Mouse (Mus musculus): ENCODE measurements around the gene Ccdc70. TPM values are rescaled to one million over a fixed set of nuclear protein-coding genes. Genes with fewer than 3 reads are reported as not detected.
"Not testable (repeated sequence)": the region's sequence is repeated elsewhere in the genome, so short reads cannot be mapped to it uniquely, and the experiment has no call there.

Ccdc70 gene
- polyA plus RNA-seq (2016; fragmentation: Nextera tagmentation; extraction: Ambion mirVana), result not detected in 2 replicates

DNA sequence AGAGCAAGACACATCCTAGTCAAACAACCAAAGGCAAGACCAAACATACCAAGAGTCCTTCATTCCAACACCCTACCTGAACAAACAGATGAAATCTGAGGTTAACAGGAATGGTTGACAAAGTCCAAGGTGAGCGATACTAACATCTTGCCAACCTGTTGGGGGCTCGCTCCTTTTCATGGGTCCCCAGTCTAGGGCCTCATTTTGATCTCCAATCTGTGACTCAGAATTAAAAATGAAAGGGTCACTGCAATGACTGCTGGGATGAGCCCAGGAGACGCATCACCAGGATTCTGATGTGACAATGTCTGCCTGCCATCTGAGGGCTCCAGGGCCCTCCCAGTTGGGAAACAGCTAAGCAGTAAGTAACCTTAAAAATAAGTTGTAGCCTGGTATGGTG lies at the start of gene Ccdc70:
TSS of gene Ccdc70 (plus strand) at position 301 of the 400 bp plus-strand sequence.
- H3K4me3 ChIP-seq, result no peak within 1 kb of the TSS
- no peak within 1 kb of the TSS for H3K4me2 ChIP-seq (replicated peaks)
- H3K9me3 ChIP-seq, result no peaks in the 10 kb centered on the region
- H3K36me3 ChIP-seq, result no peaks in the 10 kb centered on the region
- WGBS, result 94% methylated on average over 3 of the region's 3 CpGs
- no peak within 1 kb of the TSS for H3K9ac ChIP-seq (replicated peaks)
- no peak for ATAC-seq (ENCODE audit: low FRiP score, low read depth)
- H3K27ac ChIP-seq (replicated peaks), result no peak within 1 kb of the TSS
- no peaks in the 10 kb centered on the region for H3K27me3 ChIP-seq
- no peaks in the 10 kb centered on the region for H3K4me1 ChIP-seq

DNA sequence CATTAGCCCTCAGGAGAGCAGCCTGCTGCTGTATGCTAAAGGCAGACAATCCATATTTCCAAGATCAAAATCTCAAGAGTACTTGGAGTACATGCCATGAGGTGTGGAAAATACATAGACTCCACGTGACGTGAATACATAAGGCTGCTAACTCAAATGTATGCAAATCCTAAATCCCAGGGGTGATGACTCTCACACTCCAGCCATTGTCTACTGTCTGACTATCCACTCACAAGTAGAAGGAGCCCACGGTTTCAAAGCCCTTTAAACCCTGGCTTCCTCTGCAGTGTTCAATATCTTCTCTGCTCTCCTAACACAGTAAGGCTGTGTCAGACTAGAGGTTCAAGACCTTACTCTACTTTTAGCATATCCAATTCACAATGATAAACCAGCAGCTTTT lies 38.8 kb upstream of the Ccdc70 start:
- H3K27ac ChIP-seq (replicated peaks); H3K9ac ChIP-seq (replicated peaks); H3K27me3 ChIP-seq; H3K4me2 ChIP-seq (replicated peaks); H3K4me1 ChIP-seq; H3K4me3 ChIP-seq; H3K9me3 ChIP-seq; H3K36me3 ChIP-seq: not testable (repeated sequence)
- WGBS, result 56% methylated on average over 3 of the region's 3 CpGs
- peak; percentile 58 for ATAC-seq (ENCODE audit: low FRiP score, low read depth)

DNA sequence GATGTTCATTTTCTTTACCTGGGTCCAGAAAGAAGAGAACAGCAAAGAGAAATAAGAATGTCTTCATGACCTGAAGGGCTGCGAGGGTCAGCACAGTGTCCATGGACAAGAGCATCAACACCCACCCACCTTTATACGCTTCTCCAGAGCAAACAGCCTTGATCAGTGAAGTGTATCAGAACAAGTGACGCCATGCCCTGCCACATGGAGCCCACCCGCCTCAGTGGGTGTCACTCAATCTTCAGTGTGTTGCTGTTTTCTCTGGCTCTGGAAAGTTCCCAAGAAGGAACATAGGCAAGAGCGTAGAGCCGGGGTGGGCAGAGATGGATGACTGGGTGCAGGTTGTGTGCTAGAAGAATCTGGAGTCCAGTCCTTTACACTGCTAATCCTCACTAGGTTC lies 37.0 kb upstream of the Ccdc70 start, which contains the start of gene Defb15:
TSS of gene Defb15 (minus strand) at position 101 of the 400 bp plus-strand sequence.
- no peaks in the 10 kb centered on the region for H3K9me3 ChIP-seq
- no peaks in the 10 kb centered on the region for H3K4me1 ChIP-seq
- 89% methylated on average over 6 of the region's 6 CpGs for WGBS
- no peak within 1 kb of the TSS for H3K4me2 ChIP-seq (replicated peaks)
- H3K27ac ChIP-seq (replicated peaks), result no peak within 1 kb of the TSS
- no peaks in the 10 kb centered on the region for H3K36me3 ChIP-seq
- no peak within 1 kb of the TSS for H3K9ac ChIP-seq (replicated peaks)
- ATAC-seq (ENCODE audit: low FRiP score, low read depth), result no peak
- H3K4me3 ChIP-seq, result no peak within 1 kb of the TSS
- no peaks in the 10 kb centered on the region for H3K27me3 ChIP-seq

DNA sequence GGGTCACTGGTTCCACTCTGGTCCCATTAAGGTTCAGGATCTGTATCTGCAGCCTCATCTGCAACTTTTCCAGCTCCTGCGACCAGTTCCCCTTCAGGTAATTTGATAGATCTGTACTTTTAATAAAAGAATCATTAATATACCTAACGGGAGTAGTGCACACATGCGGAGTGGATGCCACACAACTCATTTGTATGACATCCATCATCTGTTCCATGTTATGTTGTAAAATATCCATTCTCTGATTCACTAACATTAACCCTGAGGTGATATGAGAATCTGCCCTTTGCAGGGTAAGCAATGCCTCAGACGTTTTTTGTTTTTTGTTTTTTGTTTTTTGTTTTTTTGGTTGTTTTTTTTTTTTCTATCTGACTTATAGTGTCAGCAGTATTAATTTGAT lies 31.5 kb upstream of the Ccdc70 start, which contains the start of gene Defb35:
TSS of gene Defb35 (plus strand) at position 301 of the 400 bp plus-strand sequence.
- not testable (repeated sequence) for H3K9ac ChIP-seq (replicated peaks); H3K27ac ChIP-seq (replicated peaks); ATAC-seq (ENCODE audit: low FRiP score, low read depth); H3K9me3 ChIP-seq; H3K4me2 ChIP-seq (replicated peaks); H3K4me3 ChIP-seq; H3K36me3 ChIP-seq; H3K4me1 ChIP-seq; H3K27me3 ChIP-seq
- 87% methylated on average over 4 of the region's 4 CpGs for WGBS

DNA sequence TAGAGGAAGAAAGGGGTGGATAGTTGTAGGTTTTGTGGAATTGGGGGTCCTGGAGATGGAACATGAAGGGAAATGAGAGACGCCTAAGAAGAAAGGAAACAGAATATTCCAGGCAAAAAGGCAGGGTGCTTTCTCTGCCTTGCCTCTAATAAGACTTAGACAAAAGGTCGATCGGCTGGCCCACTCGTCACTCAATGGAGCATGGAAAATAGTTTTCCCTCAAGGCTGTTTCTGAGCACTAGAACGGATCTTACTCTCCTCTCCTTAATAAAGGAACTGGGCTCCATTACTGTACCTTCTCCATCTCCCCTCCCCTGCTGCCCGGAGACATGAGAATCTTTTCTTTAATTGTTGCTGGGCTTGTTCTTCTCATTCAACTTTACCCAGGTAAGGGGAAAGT lies 23.1 kb upstream of the Ccdc70 start, which contains the start of gene Defb13:
TSS of gene Defb13 (plus strand) at position 301 of the 400 bp plus-strand sequence.
- no peaks in the 10 kb centered on the region for H3K9me3 ChIP-seq
- no peak within 1 kb of the TSS for H3K4me3 ChIP-seq
- H3K27me3 ChIP-seq, result no peaks in the 10 kb centered on the region
- no peak for ATAC-seq (ENCODE audit: low FRiP score, low read depth)
- no peak within 1 kb of the TSS for H3K9ac ChIP-seq (replicated peaks)
- H3K27ac ChIP-seq (replicated peaks), result no peak within 1 kb of the TSS
- no peak within 1 kb of the TSS for H3K4me2 ChIP-seq (replicated peaks)
- H3K4me1 ChIP-seq, result no peaks in the 10 kb centered on the region
- H3K36me3 ChIP-seq, result no peaks in the 10 kb centered on the region
- WGBS, result 87% methylated on average over 6 of the region's 6 CpGs

DNA sequence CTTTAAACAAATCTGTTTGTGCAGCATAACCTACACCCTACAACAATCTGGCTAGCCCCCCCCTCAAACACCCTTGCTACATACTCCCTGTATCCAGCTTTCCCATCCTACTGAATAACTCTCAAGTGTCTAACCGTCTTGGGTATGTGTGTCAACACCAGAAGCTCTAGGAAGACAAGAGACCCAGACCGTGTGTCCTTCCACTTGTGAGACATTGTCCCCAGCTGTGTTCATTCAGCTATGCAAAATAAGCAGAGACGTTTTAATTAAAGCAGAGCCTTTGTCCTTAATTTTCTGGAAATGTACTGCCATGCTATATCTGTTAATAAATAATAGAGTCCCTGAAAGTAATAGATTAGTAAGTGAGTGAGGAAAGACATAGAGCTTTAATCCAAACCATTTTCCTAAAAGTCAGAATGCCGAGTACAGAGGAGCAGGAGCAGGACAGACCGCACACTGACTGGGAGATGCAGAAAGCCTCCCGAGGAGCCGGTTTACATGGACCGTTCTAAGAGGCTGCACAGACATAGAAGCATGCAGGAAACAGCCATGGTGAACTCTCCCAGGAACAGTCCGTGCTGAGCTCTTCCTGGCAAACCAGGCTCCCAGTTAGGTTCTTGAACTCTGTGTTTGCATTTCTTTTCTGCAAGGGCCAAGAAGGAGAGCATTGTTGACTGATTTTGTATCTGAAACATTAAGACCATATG lies 22.1 kb upstream of the Ccdc70 start:
- 71% methylated on average over 9 of the region's 9 CpGs for WGBS
- no peak overlapping the region for H3K27ac ChIP-seq (replicated peaks)
- H3K27me3 ChIP-seq, result no peaks in the 10 kb centered on the region
- H3K4me1 ChIP-seq, result no peaks in the 10 kb centered on the region
- no peak overlapping the region for H3K4me2 ChIP-seq (replicated peaks)
- H3K9ac ChIP-seq (replicated peaks), result no peak overlapping the region
- H3K4me3 ChIP-seq, result no peak overlapping the region
- H3K36me3 ChIP-seq, result no peaks in the 10 kb centered on the region
- no peaks in the 10 kb centered on the region for H3K9me3 ChIP-seq
- ATAC-seq (ENCODE audit: low FRiP score, low read depth), result no peak

DNA sequence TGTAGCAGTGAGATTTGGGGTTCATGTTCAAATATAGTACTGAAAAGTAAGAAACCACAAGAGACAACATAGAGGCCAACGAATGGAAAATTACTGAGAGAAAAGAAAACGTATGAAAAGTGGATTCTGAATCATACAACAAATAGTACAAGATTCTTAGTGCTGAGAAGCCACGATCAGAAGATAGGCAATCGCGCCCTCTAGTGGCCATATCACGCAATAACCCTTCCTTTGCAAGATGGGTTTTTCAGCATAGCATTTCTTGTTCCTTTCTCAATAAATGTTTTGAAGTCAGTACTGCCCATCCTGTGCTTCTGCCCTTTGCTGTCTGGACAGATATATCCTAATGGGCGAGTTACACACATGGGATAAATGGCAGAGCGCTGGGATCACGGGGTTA lies 14.3 kb upstream of the Ccdc70 start:
- no peak overlapping the region for H3K27ac ChIP-seq (replicated peaks)

DNA sequence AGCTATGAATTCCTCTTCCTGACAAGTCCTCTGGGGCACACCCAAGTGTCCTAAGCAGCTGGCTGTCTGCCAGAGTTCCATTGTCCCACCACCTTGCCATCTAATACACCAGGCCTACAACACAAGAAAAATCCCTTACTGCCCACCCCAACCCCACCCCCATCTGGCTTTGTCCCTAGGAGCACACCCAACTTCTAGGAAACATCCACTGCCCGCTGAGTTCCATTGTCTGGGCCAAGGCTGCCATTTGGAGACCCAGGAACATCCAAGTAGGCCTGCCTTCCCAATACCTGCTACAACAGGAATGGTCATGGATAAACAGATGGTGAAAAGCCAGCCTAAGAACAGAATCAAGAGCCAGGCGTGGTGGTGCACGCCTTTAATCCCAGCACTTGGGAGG lies 13.2 kb upstream of the Ccdc70 start:
- Histone ChIP-seq H3K9ac (replicated peaks) (no peak overlapping the region; the same call in 1 of the 2 replicates), H3K36me3 (no peaks in the 10 kb centered on the region), H3K9me3 (no peaks in the 10 kb centered on the region), H3K4me1 (no peaks in the 10 kb centered on the region), H3K4me3 (no peak overlapping the region), H3K27me3 (no peaks in the 10 kb centered on the region), H3K27ac (replicated peaks) (no peak overlapping the region), H3K4me2 (replicated peaks) (no peak overlapping the region)
- ATAC-seq (ENCODE audit: low FRiP score, low read depth), result no peak
- 85% methylated on average over 3 of the region's 3 CpGs for WGBS

More for the DNA sequence above, 14.3 kb upstream of the Ccdc70 start:
- ATAC-seq (ENCODE audit: low FRiP score, low read depth), result no peak
- no peaks in the 10 kb centered on the region for H3K36me3 ChIP-seq
- 6% methylated on average over 9 of the region's 9 CpGs for WGBS
- H3K27me3 ChIP-seq, result no peaks in the 10 kb centered on the region
- no peaks in the 10 kb centered on the region for H3K4me1 ChIP-seq
- no peak overlapping the region for H3K9ac ChIP-seq (replicated peaks)
- no peaks in the 10 kb centered on the region for H3K9me3 ChIP-seq
- H3K4me3 ChIP-seq, result no peak overlapping the region
- H3K4me2 ChIP-seq (replicated peaks), result no peak overlapping the region

DNA sequence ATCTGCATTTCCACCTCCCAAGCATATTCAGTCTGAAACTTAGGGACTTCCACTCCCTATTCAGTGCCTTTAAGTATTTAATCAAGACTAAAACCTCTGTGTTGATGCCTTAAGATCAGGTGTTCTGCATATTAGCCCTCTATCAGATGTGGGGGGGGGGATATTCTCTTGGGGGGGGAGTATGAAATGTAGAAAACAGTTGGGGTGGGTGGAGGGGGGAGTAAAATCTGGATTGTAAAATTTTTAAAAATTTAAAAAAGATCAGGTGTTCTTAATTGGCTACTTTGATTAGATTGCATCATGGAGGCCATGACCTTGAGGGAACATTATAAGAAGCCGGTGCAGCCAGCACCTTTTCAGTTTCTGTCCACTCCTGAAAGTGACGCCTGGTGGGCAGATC lies 11.2 kb upstream of the Ccdc70 start, which contains the start of gene Fam90a1a:
TSS of gene Fam90a1a (plus strand) at position 301 of the 400 bp plus-strand sequence.
- H3K4me1 ChIP-seq, result no peaks in the 10 kb centered on the region
- 95% methylated on average over 2 of the region's 2 CpGs for WGBS
- H3K27me3 ChIP-seq, result no peaks in the 10 kb centered on the region
- H3K4me2 ChIP-seq (replicated peaks), result no peak within 1 kb of the TSS
- H3K27ac ChIP-seq (replicated peaks), result no peak within 1 kb of the TSS
- H3K36me3 ChIP-seq, result no peaks in the 10 kb centered on the region
- no peak for ATAC-seq (ENCODE audit: low FRiP score, low read depth)
- no peak within 1 kb of the TSS for H3K9ac ChIP-seq (replicated peaks)
- H3K4me3 ChIP-seq, result no peak within 1 kb of the TSS
- no peaks in the 10 kb centered on the region for H3K9me3 ChIP-seq

DNA sequence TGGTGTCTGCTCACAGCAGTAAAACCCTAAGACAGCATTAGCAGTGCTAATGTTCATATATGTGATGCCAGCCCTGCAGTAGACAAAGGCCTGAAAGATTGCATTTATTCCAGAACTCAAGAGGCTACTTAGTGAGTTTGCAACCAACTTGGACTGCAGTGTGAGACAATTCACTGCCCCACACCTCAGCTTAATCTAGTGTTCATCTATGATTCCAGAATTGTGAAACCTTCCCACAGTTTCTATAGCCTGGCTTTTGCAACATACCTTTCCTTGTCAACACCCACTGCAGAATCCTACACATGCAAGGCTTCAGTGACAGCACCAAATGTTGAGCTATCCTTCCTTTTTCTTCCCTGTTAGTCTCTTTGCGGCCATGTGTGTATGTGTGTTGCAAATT lies 2.9 kb upstream of the Ccdc70 start:
- Histone ChIP-seq H3K9me3 (no peaks in the 10 kb centered on the region), H3K36me3 (no peaks in the 10 kb centered on the region), H3K4me1 (no peaks in the 10 kb centered on the region), H3K4me3 (no peak overlapping the region), H3K9ac (replicated peaks) (no peak overlapping the region), H3K27ac (replicated peaks) (no peak overlapping the region), H3K4me2 (replicated peaks) (no peak overlapping the region), H3K27me3 (no peaks in the 10 kb centered on the region)
- WGBS, result 86% methylated on average over 1 of the region's 1 CpGs
- no peak for ATAC-seq (ENCODE audit: low FRiP score, low read depth)

DNA sequence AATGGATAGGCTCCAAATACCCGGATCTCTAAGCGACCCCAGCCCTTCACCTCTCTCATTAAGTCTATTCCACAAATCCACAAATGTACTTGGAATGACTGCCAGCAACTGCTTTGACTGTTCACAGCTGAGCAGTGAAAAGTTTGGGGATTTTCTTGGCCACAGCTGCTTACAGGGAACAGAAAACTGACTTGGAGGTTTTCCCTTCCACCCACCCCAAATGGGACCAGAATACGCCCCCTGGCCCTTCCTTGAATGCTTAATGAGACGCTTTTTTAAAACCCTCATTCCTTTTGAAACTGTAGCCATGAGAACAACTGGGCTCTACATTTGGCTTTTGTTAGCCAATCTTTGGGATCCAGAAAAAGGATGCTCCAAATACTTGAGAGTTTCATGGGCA lies 8.6 kb downstream of the Ccdc70 start:
- Histone ChIP-seq H3K9me3 (no peaks in the 10 kb centered on the region), H3K9ac (replicated peaks) (no peak overlapping the region), H3K36me3 (no peaks in the 10 kb centered on the region), H3K27ac (replicated peaks) (no peak overlapping the region), H3K27me3 (no peaks in the 10 kb centered on the region), H3K4me1 (no peaks in the 10 kb centered on the region), H3K4me3 (no peak overlapping the region), H3K4me2 (replicated peaks) (no peak overlapping the region)
- 67% methylated on average over 4 of the region's 4 CpGs for WGBS
- ATAC-seq (ENCODE audit: low FRiP score, low read depth), result no peak

DNA sequence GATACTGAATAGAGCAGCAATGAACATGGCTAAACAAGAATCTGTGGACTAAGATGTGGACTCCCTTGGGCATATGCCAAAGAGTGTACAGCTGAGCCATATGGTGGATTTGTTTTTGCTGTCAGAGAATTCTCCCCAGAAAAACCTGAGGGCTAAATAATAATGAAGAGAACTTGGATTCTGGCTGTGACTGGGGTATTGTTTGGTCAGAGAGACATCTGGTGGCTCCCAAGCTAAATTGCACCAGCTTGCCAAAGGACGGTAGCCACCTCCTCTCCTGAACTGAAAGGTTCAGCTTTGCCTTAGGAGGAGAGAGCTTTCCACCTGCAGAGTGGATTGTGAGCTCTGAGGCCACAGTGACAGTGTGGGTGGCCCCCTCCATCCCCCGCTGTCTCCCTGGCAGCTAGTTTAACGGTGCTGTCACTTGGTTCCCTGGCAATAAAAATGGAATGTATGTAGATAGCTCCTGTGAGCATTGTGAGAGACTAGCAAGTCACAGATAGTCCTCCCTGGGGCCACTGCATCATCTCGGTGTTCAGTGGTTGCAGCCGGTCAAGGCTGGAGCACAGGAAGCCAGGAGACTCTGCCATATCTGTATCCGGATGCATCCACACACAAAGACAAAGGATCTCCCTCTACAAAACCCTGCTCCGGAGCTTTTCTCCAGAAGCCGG lies 12.2 kb downstream of the Ccdc70 start:
- peak; percentile 58; the same call in 1 of the 2 replicates for ATAC-seq (ENCODE audit: low FRiP score, low read depth)
- no peaks in the 10 kb centered on the region for H3K27me3 ChIP-seq
- no peak overlapping the region for H3K4me2 ChIP-seq (replicated peaks)
- H3K27ac ChIP-seq (replicated peaks), result no peak overlapping the region
- H3K4me3 ChIP-seq, result no peak overlapping the region
- H3K9me3 ChIP-seq, result no peaks in the 10 kb centered on the region
- H3K36me3 ChIP-seq, result no peaks in the 10 kb centered on the region
- no peak overlapping the region for H3K9ac ChIP-seq (replicated peaks)
- WGBS, result 67% methylated on average over 8 of the region's 8 CpGs
- H3K4me1 ChIP-seq, result no peaks in the 10 kb centered on the region

Measured in midbrain, embryonic 12.5 days (tissue).